Mouse (Mus musculus) frontal cortex, adult 2 months (tissue): ENCODE results near the gene Jarid2. TPM values are rescaled to one million over a fixed set of nuclear protein-coding genes. Genes with fewer than 3 reads are reported as not detected.

ENCODE experiments used
- DNase-seq, 2 experiments: peaks; one replicate each; pipeline ENCODE4 v3.0.0; 2022; ENCODE audit warnings: low spot score in 1 of 2; ENCODE audit errors: extremely low spot score in 1 of 2
- polyA plus RNA-seq: library from polyadenylated mRNA; depleted of rRNA; stranded (reverse); fragments of >200 nt; gene quantifications from 2 replicates; pipeline ENCODE4 v1.2.3, GENCODE M21; 2012

Gene Jarid2
- polyA plus RNA-seq, 1 experiment: 27.7 TPM

DNA sequence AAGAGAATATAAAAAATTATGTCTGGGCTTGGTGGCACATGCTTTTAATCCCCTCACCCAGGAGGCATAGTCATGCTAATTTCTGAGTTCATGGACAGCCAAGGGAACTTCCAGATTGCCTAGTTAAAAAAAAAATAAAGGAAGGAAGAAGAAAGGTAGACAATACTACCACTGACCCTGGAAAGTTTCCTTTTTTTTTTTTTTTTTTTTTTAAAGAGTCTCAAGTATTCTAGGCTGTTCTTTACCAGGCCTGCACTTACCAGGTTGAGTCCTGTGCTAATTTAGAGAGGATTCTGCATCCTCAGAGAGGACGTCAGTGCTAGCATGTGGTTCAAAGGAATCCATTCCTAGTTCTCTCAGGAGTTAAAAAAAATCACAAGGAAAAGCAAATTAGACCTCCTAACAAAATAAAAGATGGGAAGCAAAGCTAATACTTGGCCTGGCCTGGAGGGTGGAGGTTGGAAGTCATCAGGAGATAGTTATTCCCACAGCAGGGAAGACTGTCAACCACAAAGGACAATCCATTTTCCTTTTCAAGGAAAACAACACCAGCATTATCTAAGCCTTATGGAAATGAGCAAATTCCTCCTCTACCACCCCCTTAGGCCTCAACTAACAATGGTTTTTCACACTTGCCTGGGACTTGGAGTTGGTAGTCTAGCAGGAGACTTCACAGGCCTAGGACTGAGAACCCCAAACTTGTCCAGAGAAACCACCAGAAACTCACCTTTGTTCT is 961 bp upstream of the Jarid2 start:
- no peak for DNase-seq

DNA sequence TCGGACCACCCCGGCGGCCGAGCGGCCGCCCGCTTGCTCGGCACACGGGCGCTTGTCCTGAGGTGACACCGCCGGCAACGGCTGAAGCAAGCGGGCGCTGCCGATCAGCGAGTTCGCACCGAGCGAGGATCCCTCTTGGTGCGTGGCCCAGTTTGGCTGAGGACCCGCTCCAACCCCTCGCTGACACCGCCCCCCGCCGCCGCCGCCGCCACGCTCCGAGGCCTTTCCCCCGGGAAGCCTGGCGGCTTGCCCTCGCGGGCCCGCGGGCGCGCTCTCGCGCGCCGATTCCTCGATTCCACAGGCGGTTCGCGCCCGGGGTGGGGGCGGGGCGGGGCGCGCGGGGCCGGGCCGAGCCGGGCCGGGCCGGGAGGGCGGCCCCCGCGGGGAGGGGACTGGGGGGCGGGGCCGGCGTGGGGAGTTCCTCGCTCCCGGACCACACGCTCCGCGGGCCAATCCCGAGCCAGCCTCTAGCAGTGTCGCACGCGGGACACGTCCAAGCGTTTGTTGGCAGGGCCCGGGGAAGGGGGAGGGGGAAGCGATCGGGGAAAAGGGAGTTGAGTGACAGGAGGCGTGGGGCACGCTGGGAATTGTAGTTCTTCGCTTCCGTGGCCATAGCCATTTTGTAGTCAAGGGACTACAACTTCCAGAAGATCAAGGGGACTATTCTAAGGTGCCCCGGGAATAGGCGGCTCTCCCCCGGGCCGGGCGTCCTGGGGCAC is 1.0 kb downstream of the Jarid2 start:
- peak; percentile 99 for DNase-seq

DNA sequence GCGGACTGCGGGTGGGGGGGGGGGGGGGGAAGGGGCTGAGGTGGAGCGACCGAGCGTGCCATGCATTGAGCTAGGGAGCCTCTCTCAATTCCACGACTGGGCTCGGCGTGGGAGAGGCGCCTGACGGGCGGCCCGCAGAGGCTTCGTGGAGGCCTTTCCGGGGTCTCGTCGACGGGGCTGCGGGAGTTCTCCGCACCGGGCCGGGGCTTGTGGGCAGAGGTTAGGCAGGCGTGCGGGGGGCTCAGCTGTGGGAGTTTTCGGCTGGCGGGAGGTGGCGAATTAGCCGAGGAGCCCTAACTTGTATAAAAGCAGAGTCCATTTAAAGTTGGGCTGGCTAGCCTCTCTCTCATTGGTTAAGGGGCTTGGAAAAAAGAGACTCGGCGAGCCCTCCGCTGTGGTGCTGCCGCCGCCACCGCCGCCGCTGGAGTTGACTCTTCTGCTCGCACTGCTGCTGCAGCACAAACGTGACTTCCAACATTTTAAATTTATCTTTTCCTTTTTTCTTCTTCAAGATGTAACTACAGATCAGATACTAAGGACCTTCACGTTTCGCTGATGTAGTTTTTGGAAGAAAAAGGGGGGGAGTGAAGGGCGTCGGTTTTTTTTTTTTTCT is 1.8 kb downstream of the Jarid2 start:
- DNase-seq: peak; percentile 84 to 93

- peak in 1 of 2 experiments; percentile 26 for DNase-seq
Measured at GRCm38 (mm10) chr13:44731727-44732441, 2.6 kb downstream of the Jarid2 start.

- no peak for DNase-seq
Measured at GRCm38 (mm10) chr13:44732442-44732974, 3.2 kb downstream of the Jarid2 start.

- DNase-seq: peak in 1 of 2 experiments; percentile 24
Measured at GRCm38 (mm10) chr13:44733036-44733372, 3.7 kb downstream of the Jarid2 start.

DNA sequence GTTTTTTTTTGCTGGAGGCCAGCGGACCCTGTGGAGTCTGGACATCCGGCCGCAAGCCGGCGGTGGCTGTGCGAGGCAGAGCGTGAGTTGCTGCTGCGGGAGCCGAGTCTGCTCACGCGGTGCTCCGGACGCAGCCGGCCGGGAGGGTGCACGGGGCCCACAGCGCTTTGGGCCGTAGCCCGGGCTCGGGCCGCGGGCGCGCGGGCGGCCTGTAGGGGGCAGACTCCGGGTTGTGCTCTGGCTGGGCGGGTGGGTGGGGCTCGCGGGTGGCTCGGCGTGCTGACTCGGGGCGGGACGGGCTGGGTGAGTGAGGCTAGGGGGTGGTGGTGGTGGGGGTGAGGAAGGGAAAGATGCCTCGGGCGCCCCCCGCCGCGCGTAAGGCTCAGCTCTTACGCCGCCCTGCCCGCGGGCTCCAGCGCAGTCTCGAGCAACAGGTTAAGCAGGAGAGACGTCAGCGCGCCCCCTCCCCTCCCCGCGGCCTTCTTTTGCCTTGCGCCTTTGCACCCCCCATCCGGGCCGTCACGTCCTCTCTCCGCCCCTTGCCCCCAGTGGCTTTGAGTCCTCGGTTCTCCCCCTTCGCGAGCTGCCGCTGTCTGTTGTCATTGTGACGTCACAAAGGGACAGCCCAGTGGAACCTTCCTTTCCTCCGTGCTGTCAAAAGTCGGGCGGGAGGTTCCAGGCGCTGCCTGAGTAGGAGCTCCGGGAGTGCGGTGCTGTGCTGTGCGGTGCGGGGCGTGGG is 4.3 kb downstream of the Jarid2 start:
- DNase-seq: peak; percentile 45 to 75

DNA sequence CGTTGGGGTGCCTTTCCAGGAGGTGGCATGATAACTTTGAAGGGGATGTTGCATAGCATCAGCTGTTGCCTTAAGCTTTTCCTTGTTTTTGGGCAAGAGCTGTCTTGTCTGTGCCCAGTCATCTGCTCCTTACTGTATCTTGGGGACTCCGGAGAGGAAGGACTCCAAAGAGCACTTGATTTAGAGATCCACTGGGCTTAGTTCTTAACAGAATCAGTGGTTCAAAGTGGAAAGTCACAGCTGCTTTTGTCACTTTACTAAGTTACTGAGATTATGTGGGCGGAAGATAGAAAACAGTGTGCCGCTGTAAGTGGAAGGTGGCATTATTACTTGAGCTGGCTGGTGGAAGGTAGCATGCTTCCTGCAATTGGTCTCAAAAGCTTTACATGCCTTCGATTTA is 5.2 kb downstream of the Jarid2 start:
- DNase-seq: no peak

GRCm38 (mm10) chr13:44735088-44735690 is 5.9 kb downstream of the Jarid2 start:
- DNase-seq: no peak

DNA sequence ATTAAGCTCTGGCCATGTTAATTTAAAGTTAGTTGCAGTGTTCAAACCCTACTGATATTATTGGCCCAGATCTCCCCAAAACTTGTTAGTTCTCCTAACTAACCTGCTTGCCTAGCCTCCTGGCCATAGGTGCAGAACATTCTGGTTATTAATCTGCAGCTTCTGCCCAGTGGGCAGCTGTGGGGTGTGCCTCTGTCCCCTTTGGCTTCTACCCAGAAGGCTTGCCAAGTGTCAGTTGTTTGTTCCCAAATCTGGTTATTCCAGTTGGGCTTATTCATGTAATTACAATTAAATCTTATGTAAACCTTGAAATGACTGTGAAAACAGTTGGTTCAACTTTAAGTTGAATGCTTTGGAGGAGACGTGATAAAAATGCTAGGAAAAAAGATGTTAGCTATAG is 8.0 kb downstream of the Jarid2 start:
- no peak for DNase-seq

DNA sequence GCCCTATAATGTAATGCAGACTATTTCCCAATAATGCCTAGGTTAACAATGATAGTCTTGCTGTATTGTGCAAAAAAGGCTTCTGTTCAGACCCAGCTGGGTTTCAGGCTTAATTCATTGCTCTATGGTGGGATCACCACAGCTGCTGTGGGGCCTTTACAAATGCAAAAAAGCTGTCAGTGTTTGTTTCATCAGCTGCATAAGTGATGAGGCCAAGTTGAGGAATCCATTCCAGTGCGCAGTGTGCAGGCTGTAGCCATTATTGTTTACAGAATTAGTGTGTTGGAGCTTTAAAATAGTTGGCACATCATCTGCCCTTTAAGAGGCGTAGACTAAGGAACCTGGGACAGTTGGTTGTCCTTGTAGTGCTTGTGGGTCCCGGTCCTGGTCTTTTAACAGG is 22.5 kb downstream of the Jarid2 start:
- no peak for DNase-seq

- DNase-seq: no peak
Measured at GRCm38 (mm10) chr13:44753206-44753605, 23.9 kb downstream of the Jarid2 start.

DNA sequence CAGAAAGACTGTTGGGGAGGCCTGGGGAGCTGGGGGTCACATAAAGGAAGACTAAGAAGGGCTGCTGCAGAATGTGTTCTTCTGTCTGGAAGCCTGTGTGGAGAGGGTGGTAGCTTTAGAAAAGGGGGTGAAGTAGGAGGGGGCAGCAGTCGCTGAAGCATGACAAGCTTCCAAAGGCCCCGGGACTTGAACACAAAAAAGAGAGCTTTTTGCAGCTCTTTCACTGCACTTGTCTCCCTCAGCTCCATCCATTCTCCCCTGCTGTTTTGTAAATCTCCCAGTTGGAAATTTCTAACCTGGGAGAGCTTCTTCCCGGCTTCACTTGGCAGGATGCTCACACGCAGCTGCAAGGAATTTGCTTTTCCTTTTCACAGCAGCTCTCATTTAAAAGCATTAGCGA is 26.2 kb downstream of the Jarid2 start:
- no peak for DNase-seq

GRCm38 (mm10) chr13:44758750-44759149 is 29.5 kb downstream of the Jarid2 start:
- no peak for DNase-seq

DNA sequence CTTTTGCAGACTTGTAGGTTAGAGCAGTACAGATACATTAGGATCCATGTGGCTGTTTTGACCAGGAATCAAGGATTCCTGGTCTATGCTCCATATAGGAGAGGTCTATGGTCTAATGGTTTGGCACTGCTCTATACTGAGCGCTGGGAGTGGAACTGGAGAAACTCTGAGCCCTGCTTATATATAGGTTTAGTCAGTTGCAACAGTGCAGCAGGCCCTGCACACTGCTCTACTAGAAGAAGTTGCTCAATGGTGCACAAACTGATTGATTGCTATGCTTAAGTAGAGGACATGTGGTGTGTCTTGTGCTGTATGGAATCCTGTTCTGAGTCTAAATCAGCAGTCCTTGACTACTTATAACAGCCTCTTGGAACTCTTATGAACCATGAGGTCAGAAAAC is 31.5 kb downstream of the Jarid2 start:
- DNase-seq: no peak

GRCm38 (mm10) chr13:44763068-44763467 is 33.8 kb downstream of the Jarid2 start:
- no peak for DNase-seq

DNA sequence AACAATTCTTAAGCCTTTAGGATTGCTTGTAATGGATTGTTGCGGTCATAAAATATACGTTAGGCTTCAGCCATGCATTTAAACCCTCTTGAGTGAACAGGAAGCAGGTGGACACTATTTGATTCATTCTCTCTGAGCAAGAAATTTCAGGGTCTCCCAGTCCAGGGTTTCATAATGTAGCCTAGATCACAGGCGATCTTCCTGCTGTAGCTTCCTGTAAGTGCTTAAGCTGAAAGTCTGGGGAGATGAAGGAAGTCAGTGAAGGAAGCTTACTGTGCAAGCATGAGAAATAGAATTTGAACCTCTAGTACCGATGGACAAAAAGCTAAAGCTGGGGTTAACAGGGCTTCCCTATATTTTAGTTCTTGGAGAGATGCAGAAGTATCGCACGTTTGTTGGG is 38.5 kb downstream of the Jarid2 start:
- no peak for DNase-seq

GRCm38 (mm10) chr13:44770808-44771605 is 41.7 kb downstream of the Jarid2 start:
- DNase-seq: no peak

GRCm38 (mm10) chr13:44772816-44773215 is 43.5 kb downstream of the Jarid2 start:
- no peak for DNase-seq
